ENCODE assay signal across 15 mouse cellular contexts in the genomic region with DNA sequence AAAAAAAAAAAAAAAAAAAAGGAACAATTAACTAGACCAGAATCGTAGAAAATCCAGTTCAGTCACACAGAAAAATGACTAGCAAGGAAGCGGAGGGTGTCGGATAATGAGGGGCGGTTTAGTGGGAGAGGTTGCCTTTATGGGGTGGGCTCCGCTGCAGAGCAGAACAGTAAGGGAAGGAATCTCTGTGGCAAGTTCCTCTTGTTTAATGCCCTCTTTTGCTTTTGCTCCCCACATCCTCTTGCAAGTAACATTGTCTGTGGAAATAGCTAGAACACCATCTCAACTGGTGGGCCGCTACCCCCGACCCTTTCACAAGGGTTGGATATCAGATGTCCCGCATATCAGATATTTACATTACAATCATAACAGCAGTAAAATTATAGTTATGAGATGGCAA. TPM values are rescaled to one million over a fixed set of nuclear protein-coding genes. Genes with fewer than 3 reads are reported as not detected.
DNase-seq lines count a peak whose midpoint lies in the region; ATAC-seq lines count a peak whose summit lies in the region.
"Had no signal": no experiment of that assay in that cellular context is flagged by ENCODE, and none has a peak within 500 bp of the region (broad histone marks: within the 10 kb centered on the region; RNA-seq: fewer than 3 reads in every experiment).

No protein-coding gene starts in this region.

- peak; percentile 61 for DNase-seq in 416B (ENCODE audit: low read depth)
- DNase-seq in spleen, postnatal 36 days (ENCODE audit: low spot score in 2 of 2), result no peak
- no peak for DNase-seq in lung, postnatal 14 days
- DNase-seq in c-Kit-positive CD71-positive TER-119-positive erythroid progenitor cells, embryonic 14.5 days (ENCODE audit: low spot score), result no peak
- DNase-seq: adrenal gland, adult 2 months; adrenal gland, postnatal 10 days; adrenal gland, postnatal 25 days; cerebellum, adult 11-12 months; cerebellum, adult 9-10 months; cerebellum, postnatal 10 days; embryo, embryonic 11 days had no signal

- ATAC-seq in granulocyte monocyte progenitor cell, adult 5-6 weeks (replicated peaks; ENCODE audit: poor library complexity, severe bottlenecking), result peak; percentile 76
- peak; percentile 76 for ATAC-seq in megakaryocyte, adult 5-6 weeks (ENCODE audit: poor library complexity, severe bottlenecking)
- ATAC-seq: forebrain, embryonic 14.5 days; forebrain, embryonic 16.5 days had no signal

RNA-seq across cellular contexts. Expression of a gene that starts 37.1 kb away (rescaled TPM):
- total RNA-seq in granulocyte monocyte progenitor cell, adult 5-6 weeks (2014; fragmentation: Nextera tagmentation), result 13.2 and 23.7 TPM in 2 replicates
- total RNA-seq in granulocyte monocyte progenitor cell, adult 5-6 weeks (2017), result 27.4 and 30.7 TPM in 2 replicates
- total RNA-seq in megakaryocyte, adult 5-6 weeks (2015), result 69.0 and 85.1 TPM in 2 replicates
- 103 and 141 TPM in 2 replicates for total RNA-seq in megakaryocyte, adult 5-6 weeks (2017)
